Mouse (Mus musculus) central nervous system, embryonic 11.5 days (tissue): Measurements from ENCODE around the gene Ptprm. TPM values are rescaled to one million over a fixed set of nuclear protein-coding genes. Genes with fewer than 3 reads are reported as not detected.

Experiments used
- polyA plus RNA-seq: library from polyadenylated mRNA; depleted of rRNA; stranded (reverse); fragments of >200 nt; gene quantifications from 2 replicates; pipeline ENCODE4 v1.2.3, GENCODE M21; 2012; rRNA removed

The Ptprm gene
- polyA plus RNA-seq = 5.3 and 8.5 TPM in 2 replicates

GRCm38 (mm10) chr17:67354451-67355011, at the start of gene Ptprm:
Gene Ptprm (minus strand): TSS chr17:67354457.

